Mouse (Mus musculus) erythroid progenitor cell, adult 5-6 weeks (primary cell): ENCODE results near the gene Rpl12. TPM values are rescaled to one million over a fixed set of nuclear protein-coding genes. Genes with fewer than 3 reads are reported as not detected.
"Not testable (repeated sequence)": the region's sequence is repeated elsewhere in the genome, so short reads cannot be mapped to it uniquely, and the experiment has no call there.

ENCODE experiments used
- ATAC-seq: replicated peaks from 2 replicates; pipeline ENCODE4 v1.8.0; 2016; ENCODE audit warnings: moderate number of reproducible peaks, mild to moderate bottlenecking, moderate TSS enrichment, inconsistent platforms; ENCODE audit not compliant: poor library complexity, low FRiP score, severe bottlenecking
- total RNA-seq, 2 experiments: library from RNA; stranded (forward) in 1 of 2; stranded (reverse) in 1 of 2; fragments of 150-400 nt in 1 of 2; fragments of 186-747, 209-891 nt in 1 of 2; gene quantifications; 2 replicates each; pipeline versions ENCODE4 v1.2.3 to v1.2.4; 2015 to 2017; ENCODE audit warnings: low replicate concordance in 2 of 2

Rpl12 gene
- total RNA-seq, 2 experiments from 2014 or later, result 285 to 414 TPM

GRCm38 (mm10) chr2:32977114-32977513 lies 15.8 kb downstream of the Rpl12 start:
- no peak for ATAC-seq

- ATAC-seq, result no peak
Measured at GRCm38 (mm10) chr2:32978675-32979074, 17.3 kb downstream of the Rpl12 start.

GRCm38 (mm10) chr2:32979675-32980074 lies 18.3 kb downstream of the Rpl12 start:
- ATAC-seq, result no peak

GRCm38 (mm10) chr2:32981281-32981680 lies 19.9 kb downstream of the Rpl12 start:
- peak; percentile 56 for ATAC-seq

GRCm38 (mm10) chr2:32981725-32982271 lies 20.4 kb downstream of the Rpl12 start, which contains the start of gene Slc2a8:
TSS of gene Slc2a8 (minus strand) at chr2:32982083.
- peak; percentile 97 for ATAC-seq

- ATAC-seq, result no peak
Measured at GRCm38 (mm10) chr2:32982700-32983099, 21.3 kb downstream of the Rpl12 start.

- ATAC-seq, result no peak
Measured at GRCm38 (mm10) chr2:32983617-32984016, 22.3 kb downstream of the Rpl12 start.

GRCm38 (mm10) chr2:32985844-32986243 lies 24.5 kb downstream of the Rpl12 start:
- ATAC-seq, result no peak

- ATAC-seq, result no peak
Measured at GRCm38 (mm10) chr2:32989376-32989775, 28.0 kb downstream of the Rpl12 start.

- no peak for ATAC-seq
Measured at GRCm38 (mm10) chr2:32990167-32990832, 28.9 kb downstream of the Rpl12 start.

- no peak for ATAC-seq
Measured at GRCm38 (mm10) chr2:32992130-32992529, 30.8 kb downstream of the Rpl12 start.

- no peak for ATAC-seq
Measured at GRCm38 (mm10) chr2:32997081-32997480, 35.7 kb downstream of the Rpl12 start.

- ATAC-seq, result no peak
Measured at GRCm38 (mm10) chr2:32997792-32998191, 36.4 kb downstream of the Rpl12 start.

- ATAC-seq, result no peak
Measured at GRCm38 (mm10) chr2:32999752-33000151, 38.4 kb downstream of the Rpl12 start.

- ATAC-seq, result no peak
Measured at GRCm38 (mm10) chr2:33002144-33002543, 40.8 kb downstream of the Rpl12 start.

GRCm38 (mm10) chr2:33005041-33005440 lies 43.7 kb downstream of the Rpl12 start:
- no peak for ATAC-seq

- not testable (repeated sequence) for ATAC-seq
Measured at GRCm38 (mm10) chr2:33009055-33009454, 47.7 kb downstream of the Rpl12 start.

GRCm38 (mm10) chr2:33014877-33015276 lies 53.5 kb downstream of the Rpl12 start:
- no peak for ATAC-seq
